Mouse (Mus musculus) limb, embryonic 14.5 days (tissue): Measurements from ENCODE around the gene Ret. TPM values are rescaled to one million over a fixed set of nuclear protein-coding genes. Genes with fewer than 3 reads are reported as not detected.

Source experiments
- ATAC-seq: fragments of 200-750 bp; cut with Nextera tagmentation; 2 replicates; pipeline ENCODE4 v1.8.0; 2017; ENCODE audit warnings: low read depth, moderate number of reproducible peaks, moderate TSS enrichment; ENCODE audit not compliant: low FRiP score
- DNase-seq: peaks from one replicate; pipeline ENCODE4 v3.0.0-alpha.2; 2015; ENCODE audit warnings: low spot score
- H3K27ac ChIP-seq: fragments of 300-500 bp; sonication (generic); replicated peaks from 2 replicates; pipeline ENCODE4 v1.5.1; 2014; ENCODE audit warnings: low read depth, mild to moderate bottlenecking, low read length, moderate library complexity, mixed read lengths
- H3K27me3 ChIP-seq: fragments of 300-500 bp; sonication (generic); 2 replicates; pipeline ENCODE4 v1.6.1; 2014; ENCODE audit warnings: low read length, mixed read lengths; ENCODE audit not compliant: control insufficient read depth, insufficient read depth
- H3K36me3 ChIP-seq: fragments of 300-500 bp; sonication (generic); 2 replicates; pipeline ENCODE4 v1.6.1; 2014; ENCODE audit warnings: mild to moderate bottlenecking, low read length, moderate library complexity, mixed read lengths; ENCODE audit not compliant: control insufficient read depth, insufficient read depth
- H3K4me1 ChIP-seq: fragments of 300-500 bp; sonication (generic); 2 replicates; pipeline ENCODE4 v1.6.1; 2014; ENCODE audit warnings: antibody characterized with exemption, low read length, mixed read lengths; ENCODE audit not compliant: control insufficient read depth, insufficient read depth
- H3K4me2 ChIP-seq: fragments of 300-500 bp; sonication (generic); replicated peaks from 2 replicates; pipeline ENCODE4 v1.6.1; 2014; ENCODE audit warnings: low read depth, mild to moderate bottlenecking, low read length, moderate library complexity; ENCODE audit not compliant: severe bottlenecking
- H3K4me3 ChIP-seq: fragments of 300-500 bp; sonication (generic); replicated peaks from 2 replicates; pipeline ENCODE4 v1.5.1; 2014; ENCODE audit warnings: low read length
- H3K9ac ChIP-seq: fragments of 300-500 bp; sonication (generic); 2 replicates; pipeline ENCODE4 v1.6.1; 2014; ENCODE audit warnings: mild to moderate bottlenecking, low read depth, low read length, moderate library complexity; ENCODE audit not compliant: severe bottlenecking
- H3K9me3 ChIP-seq: fragments of 300-500 bp; sonication (generic); 2 replicates; pipeline ENCODE4 v1.6.1; 2016; ENCODE audit warnings: low read length; ENCODE audit not compliant: control insufficient read depth
- POLR2A ChIP-seq: fragments of 200-500 bp; IDR thresholded peaks from 2 replicates; pipeline ENCODE4 v1.8.0; 2012; ENCODE audit warnings: inconsistent platforms, mild to moderate bottlenecking, moderate library complexity, borderline replicate concordance; ENCODE audit not compliant: insufficient read depth, insufficient read length; ENCODE audit errors: extremely low read depth
- WGBS: fragments of 180-500 bp; shearing (Covaris S2); extraction: QIAGEN DNeasy Blood & Tissue Kit; methylation state at CpG from one replicate; pipeline ENCODE4 v1.1.7; 2014; 5-methylcytosine and 5-hydroxymethylcytosine counted together
- polyA plus RNA-seq, 2 experiments: library from polyadenylated mRNA; depleted of rRNA in 1 of 2; stranded (reverse) in 1 of 2; unstranded in 1 of 2; fragments of >200 nt; fragmentation: Nextera tagmentation in 1 of 2; extraction: Ambion mirVana in 1 of 2; gene quantifications; 2 replicates each; pipeline versions ENCODE4 v1.2.1 to v1.2.3; 2012 to 2014

Gene Ret
- 0.79 and 0.91 TPM in 2 replicates for polyA plus RNA-seq (2012; rRNA removed)
- 0.50 and 0.51 TPM in 2 replicates for polyA plus RNA-seq (2014; fragmentation: Nextera tagmentation; extraction: Ambion mirVana)

DNA sequence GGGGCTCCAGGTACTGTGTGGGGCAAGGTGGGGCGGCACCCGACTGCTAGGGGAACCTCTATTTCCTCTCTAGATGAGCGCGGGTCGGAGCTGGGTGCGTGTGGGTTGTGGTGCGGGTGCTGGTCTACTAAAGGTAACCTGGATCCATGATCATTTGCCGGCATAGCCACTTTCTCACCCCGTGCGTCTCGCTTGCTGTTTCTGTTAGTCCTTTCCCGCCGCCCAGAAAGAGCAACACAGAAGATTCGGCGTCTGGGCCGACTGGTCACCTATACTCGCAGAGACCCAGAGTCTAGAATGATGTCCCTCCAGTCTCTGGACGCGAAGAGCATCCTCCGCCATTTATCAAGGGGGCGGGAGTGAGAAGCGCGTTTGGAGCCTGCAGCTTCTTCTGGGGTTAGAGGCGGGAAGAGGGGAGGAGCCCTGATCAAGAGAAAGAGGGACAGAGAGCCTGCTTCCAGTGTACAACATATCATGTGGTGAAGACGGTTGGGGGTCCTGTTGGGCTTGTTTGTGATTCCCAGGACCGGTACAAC is at the start of gene Ret:
Ret (minus strand) TSS at position 279 of the 536 bp plus-strand sequence.
- WGBS, result 1% methylated on average over 21 of the region's 26 CpGs
- Histone ChIP-seq H3K27ac (no peak within 1 kb of the TSS), H3K4me2 (peak within 1 kb of the TSS; percentile 100), H3K9me3 (no peaks in the 10 kb centered on the region), H3K27me3 (peaks cover 53% of the 10 kb centered on the region), H3K4me3 (peak within 1 kb of the TSS; percentile 60), H3K9ac (peak within 1 kb of the TSS; percentile 46; the same call in 1 of the 2 replicates), H3K4me1 (no peaks in the 10 kb centered on the region), H3K36me3 (no peaks in the 10 kb centered on the region)
- DNase-seq, result no peak
- TF ChIP-seq POLR2A, result no peak
- no peak for ATAC-seq

DNA sequence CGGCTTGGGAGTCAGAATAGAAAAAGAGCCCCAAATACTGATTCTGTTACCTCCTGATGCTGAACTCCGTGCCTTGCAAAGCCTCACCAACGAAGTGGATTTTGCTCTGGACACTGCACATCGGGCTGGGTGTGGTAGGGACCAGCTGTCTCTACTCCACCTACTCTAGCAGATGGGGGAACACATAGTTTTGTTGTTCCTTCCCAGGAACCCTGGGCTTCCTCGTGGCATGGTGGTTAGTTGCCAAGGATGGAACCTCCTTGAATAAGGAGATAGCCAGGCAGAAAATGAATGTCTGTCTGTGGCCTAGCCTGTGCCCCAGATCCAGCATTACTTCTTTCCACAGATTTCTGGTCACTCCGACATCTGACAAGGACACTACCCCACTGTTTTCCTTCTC is 49.6 kb upstream of the Ret start:
- no peak overlapping the region for H3K4me3 ChIP-seq
- H3K27me3 ChIP-seq, result no peaks in the 10 kb centered on the region
- ATAC-seq, result no peak
- H3K27ac ChIP-seq, result no peak overlapping the region
- WGBS, result 85% methylated on average over 6 of the region's 6 CpGs
- H3K4me1 ChIP-seq, result no peaks in the 10 kb centered on the region
- H3K9ac ChIP-seq, result no peak overlapping the region
- H3K36me3 ChIP-seq, result no peaks in the 10 kb centered on the region
- no peak for DNase-seq
- no peaks in the 10 kb centered on the region for H3K9me3 ChIP-seq
- TF ChIP-seq POLR2A, result no peak
- H3K4me2 ChIP-seq, result no peak overlapping the region

DNA sequence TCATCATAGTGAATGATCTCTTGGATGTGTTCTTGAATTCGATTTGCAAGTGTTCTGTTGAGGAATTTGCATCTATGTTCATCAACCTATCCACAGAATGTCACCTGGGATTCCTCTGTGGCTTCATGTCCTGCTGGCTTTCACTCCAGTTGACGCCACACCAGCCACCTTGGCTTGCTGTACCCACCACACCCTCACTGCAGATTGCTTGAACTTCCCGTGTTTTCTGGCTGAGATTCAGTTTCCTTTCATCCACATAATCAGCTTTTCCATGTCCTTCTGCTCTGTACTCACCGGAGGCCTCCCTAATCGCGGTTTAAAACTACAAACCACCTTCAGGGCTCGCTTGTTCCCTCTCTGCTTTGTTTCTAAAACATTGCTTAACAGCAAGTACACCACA is 46.6 kb upstream of the Ret start:
- no peak for ATAC-seq
- no peak for DNase-seq
- Histone ChIP-seq H3K27ac (no peak overlapping the region), H3K4me2 (no peak overlapping the region), H3K4me3 (no peak overlapping the region), H3K9ac (no peak overlapping the region), H3K9me3 (no peaks in the 10 kb centered on the region), H3K36me3 (no peaks in the 10 kb centered on the region), H3K27me3 (no peaks in the 10 kb centered on the region), H3K4me1 (no peaks in the 10 kb centered on the region)
- no peak for TF ChIP-seq POLR2A
- WGBS, result 76% methylated on average over 7 of the region's 7 CpGs

DNA sequence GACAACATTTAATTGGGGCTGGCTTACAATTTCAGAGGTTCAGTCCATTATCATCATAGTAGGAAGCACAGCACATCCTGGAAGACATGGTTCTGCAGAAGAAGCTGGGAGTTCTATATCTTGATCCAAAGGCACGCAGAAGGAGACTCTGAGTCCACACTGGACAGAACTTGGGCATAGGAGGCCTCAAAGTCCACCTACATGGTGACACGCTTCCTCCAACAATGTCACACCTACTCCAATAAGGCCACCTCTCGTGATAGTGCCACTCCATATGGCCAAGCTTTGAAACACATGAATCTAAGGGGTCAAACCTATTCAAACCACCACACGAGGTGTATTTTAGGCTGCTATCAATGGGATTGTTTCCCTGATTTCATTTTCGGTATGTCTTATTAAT is 45.4 kb upstream of the Ret start:
- no peak for TF ChIP-seq POLR2A
- H3K27me3 ChIP-seq, result no peaks in the 10 kb centered on the region
- no peak for DNase-seq
- H3K4me2 ChIP-seq, result no peak overlapping the region
- H3K9ac ChIP-seq, result no peak overlapping the region
- H3K36me3 ChIP-seq, result no peaks in the 10 kb centered on the region
- ATAC-seq, result no peak
- H3K27ac ChIP-seq, result no peak overlapping the region
- no peaks in the 10 kb centered on the region for H3K9me3 ChIP-seq
- 88% methylated on average over 5 of the region's 5 CpGs for WGBS
- H3K4me1 ChIP-seq, result no peaks in the 10 kb centered on the region
- H3K4me3 ChIP-seq, result no peak overlapping the region

DNA sequence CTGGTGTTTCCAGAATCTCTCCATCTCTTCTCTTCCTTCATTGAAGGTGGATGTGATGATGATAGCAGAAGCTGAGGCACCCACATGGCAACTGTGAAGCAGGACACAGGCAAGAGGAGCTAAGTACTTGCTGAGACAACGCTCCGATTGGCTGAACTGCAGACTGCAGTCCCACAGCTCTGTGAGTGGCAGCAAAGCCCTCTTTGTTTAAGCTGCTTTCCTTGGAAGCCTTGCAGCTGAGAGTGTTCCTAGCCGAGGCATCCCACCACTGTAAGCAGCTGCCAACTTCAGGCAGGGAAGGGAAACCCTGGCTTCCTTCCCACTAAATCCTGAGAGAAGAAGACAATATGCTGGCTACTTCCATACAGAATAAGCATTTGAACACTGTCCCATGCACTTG is 28.6 kb upstream of the Ret start:
- no peaks in the 10 kb centered on the region for H3K36me3 ChIP-seq
- H3K27ac ChIP-seq, result no peak overlapping the region
- H3K4me2 ChIP-seq, result no peak overlapping the region
- H3K9ac ChIP-seq, result no peak overlapping the region
- no peak overlapping the region for H3K4me3 ChIP-seq
- ATAC-seq (no peak), DNase-seq (peak; percentile 9)
- no peak for TF ChIP-seq POLR2A
- no peaks in the 10 kb centered on the region for H3K9me3 ChIP-seq
- H3K27me3 ChIP-seq, result no peaks in the 10 kb centered on the region
- WGBS, result 45% methylated on average over 3 of the region's 3 CpGs
- no peaks in the 10 kb centered on the region for H3K4me1 ChIP-seq
